Mouse (Mus musculus): ENCODE measurements around the gene Ubtf.
"Not testable (repeated sequence)": the region's sequence is repeated elsewhere in the genome, so short reads cannot be mapped to it uniquely, and the experiment has no call there.

Ubtf gene

DNA sequence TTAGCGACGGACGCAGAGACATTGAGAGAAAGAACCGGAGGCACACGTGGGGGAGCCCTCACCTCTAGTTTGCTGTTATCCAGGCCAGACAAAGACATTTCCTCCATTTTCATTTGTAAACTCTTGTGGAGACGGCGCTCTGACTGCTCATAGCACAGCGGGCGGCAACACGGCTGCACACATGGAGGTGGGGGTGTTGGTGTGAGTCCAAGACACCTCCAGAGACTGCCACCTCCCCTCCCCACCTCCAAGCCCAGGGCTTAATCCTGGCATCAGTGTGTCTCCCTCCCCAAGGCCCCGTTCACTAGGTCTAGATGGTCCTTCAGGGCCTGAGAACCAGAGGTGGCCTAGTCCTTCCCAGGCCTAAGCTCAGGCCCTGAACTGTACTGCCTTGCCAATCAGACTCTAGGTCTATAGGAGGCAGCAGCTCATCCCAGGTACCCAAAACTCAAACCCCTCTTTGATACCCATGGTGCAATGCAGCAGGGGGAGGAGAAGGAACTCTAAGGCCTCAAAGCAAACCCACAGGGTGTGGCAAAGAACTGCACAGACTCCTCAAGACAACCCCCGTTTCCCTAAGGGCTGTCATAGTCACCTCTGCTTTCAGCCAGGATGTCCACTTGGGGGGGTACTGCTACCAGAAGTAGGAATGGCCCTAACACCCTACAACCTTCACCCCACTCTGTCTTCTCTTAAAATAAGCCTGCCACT, 24.5 kb downstream of the Ubtf start:
- no peak for DNase-seq (ENCODE audit: low read depth)

DNA sequence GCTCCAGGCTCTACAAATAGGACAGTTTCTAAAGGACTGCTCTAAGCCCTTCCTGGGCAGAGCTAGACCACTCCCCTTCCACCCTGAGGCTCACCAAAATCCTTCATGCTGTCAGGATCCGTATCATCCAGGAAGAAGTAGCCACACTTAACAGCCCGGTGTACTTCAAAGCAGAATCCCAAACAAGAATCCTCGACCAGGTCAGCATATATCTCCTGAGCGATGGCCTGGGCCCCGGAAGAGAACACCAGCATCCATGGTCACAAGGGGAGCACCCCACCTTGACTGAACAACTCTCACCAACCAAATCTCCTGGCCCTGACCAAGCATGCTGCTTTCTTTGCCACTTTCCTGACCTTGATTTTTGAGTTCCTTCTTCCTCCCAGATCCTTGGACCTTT, 25.1 kb downstream of the Ubtf start:
- DNase-seq (ENCODE audit: low read depth) = no peak

DNA sequence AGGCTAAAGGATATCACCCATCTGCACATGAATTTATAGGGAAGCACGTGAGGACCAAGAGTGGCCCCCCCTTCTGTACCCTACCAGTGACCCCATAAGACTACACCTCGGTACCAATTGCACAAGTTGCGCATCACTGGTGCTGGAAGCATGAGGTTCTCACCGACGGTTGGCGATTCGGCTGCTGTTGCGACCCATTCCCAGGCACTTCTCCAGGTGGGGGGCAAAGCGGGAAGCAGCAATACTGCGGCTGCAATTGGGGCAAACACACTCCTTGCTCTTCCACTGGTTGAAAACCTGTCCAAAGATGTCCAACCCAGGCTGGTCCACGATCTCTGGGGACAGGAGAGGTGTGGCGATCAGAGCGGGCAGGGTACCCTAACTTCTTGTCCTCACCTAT, 25.6 kb downstream of the Ubtf start:
- no peak for DNase-seq (ENCODE audit: low read depth)

DNA sequence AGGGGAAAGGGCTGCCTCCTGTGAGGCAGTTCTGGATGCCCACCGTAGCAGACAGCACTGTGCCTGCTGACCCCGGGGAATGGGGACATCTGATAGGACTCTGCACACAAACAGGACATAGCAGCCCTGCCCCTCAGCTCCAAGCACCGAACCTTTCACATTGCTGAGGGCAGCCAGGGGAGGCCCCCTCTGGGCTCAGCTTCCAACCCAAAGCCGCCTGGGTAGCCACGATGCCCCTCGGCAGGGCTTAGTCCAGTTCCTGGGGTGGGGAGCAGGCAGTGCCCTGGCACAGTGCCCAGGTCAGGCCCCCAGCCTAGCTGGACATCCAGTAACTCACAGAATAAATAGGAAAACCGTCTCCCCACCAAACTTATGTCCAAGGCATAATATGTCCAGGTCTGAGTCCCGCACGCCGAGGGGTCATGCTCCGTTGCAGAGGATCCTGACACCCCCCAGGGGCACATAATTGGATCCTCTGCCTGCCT, 28.4 kb downstream of the Ubtf start:
- DNase-seq (ENCODE audit: low read depth) = no peak

DNA sequence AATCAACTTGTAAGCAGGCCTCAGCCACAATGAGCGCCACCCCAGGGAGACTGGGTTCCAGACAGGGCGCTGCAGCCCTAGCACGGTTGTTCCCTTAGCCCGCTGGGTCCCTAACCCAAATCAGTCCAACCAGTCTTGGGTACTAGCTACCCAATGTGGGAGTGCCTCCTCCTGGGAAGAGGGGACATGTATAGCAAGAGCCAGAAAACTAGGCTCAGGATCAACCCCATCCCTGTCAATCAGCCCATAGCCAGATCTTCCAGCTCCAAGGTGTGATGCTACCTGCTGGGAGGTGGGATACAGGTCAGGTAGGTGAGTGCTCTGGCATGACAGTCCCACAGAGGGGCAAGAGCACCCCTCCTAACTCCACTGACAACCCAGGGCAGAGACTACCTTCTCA, 29.4 kb downstream of the Ubtf start:
- no peak for DNase-seq (ENCODE audit: low read depth)

DNA sequence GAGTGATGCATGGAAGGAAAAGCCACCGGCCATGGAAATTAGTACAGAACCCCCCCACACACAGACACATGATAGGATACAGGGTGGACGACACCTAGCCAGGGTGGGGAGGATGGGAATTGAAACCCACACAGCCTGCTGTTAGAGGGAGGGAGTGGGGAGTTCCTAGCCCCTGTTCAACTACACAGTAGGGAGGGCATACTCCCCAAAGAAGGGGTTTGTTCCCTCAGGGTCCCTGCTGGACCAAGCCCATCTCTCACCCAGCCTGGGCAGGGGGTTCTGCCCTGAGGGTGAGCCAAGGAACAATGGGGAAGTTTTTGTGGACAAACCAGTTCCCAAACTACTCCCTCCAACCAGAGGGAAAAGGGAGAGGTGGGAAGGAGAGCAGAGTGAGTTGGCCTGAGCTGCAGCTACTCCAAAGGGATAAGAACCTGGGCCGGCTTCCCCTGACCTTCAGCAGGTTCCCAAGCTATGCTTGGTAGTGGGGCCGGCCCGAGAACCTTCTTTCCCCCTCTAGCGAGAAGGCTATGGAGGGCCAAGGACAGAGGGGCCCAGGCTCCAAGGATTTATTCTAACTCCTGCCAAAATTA, 29.9 kb downstream of the Ubtf start:
- DNase-seq (ENCODE audit: low read depth) = no peak

DNA sequence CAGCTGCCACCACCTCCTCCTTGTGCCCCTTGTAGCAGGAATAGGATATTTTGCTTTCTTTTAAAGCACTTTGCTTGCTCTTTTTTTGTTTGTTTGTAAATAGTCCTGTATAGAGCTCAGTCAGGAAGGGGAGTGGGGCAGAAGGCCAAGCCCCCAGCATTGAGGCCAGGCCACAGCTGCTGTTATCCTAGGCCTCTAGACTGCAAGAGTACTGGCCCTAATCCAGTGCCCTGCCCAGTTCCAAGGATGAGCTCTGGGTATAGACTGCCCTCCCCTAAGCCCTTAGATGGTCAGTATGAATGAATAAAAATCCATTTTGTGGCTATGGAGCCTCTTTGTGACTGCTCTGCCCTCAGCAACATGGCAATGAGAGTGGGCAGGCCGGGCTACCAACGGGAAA, 30.6 kb downstream of the Ubtf start:
- DNase-seq (ENCODE audit: low read depth) = no peak

DNA sequence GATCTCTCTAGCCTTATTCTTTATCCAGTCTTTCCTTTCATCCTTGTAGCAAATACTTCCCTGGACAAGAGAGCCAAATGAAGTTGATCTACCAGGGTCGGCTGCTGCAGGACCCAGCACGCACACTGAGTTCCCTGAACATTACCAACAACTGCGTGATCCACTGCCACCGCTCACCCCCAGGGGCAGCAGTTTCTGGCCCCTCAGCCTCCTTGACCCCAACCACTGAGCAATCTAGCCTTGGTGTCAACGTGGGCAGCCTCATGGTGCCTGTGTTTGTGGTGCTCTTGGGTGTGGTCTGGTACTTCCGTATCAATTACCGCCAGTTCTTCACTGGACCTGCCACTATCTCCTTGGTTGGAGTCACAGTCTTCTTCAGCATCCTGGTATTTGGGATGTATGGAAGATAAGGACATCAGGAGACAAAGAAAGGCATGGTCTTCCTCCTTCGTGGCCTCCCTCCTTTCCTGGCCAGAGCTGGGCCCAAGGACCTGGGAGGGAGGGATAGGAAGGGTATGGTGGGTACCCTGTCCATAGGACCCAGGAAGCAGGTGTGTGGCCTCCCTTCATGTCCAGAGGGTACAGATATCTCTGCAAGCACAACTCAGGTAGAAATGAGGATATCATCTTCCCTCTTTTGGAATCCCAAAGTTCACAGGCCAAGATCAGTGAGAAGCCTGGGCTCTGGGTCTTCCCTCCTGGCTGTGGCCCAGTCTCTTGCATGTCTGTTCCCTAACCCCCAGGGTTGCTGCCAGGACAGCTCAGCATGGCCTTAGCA, 31.3 kb downstream of the Ubtf start:
- DNase-seq (ENCODE audit: low read depth) = no peak

DNA sequence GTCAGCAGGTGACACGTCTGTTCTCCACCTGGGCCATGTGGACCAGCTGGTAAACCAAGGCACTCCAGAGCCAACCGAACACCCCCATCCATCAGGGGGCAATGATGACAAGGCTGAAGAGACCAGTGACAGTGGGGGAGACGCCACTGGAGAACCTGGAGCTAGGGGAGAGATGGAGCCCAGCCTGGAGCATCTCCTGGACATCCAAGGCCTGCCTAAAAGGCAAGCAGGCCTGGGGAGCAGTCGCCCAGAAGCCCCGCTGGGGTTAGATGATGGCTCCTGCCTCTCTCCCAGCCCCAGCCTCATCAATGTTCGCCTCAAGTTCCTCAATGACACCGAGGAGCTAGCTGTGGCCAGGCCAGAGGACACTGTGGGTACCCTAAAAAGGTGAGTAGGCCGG, 32.1 kb downstream of the Ubtf start:
- no peak for DNase-seq (ENCODE audit: low read depth)

DNA sequence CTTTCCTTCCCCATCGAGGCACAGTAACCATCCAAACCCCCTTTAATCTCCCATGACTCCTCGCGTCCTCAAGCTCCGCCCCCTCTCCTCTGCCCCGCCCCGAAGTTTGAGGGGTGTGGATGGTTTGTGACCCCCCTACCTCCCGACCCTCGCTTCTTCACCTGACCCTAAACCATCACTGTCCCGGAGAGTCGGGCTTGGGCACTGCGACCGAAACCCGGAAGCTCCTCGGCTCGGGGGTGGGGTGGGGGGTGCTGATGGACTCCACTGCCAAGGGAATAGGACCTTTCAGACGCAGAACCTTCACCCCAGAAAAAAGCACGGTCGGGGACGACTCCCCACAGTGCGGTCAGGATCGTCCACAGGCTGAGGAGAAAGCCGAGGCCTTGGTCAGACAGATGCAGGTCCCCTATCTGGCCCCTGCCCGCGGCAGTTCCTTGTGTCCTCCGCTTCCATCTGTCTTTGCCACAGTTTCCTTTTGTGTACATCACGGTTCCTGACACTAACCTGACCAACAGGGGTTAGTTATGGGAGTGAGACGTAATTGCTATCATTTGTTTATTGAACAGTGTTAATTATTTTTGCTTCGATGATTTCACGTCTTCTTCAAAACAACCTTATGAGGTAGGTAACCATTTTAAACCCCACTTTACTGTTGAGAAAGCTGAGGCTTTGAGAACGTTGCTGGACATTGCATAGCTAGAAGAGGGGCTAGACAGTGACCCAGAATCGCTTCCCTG, 34.3 kb downstream of the Ubtf start:
- DNase-seq (ENCODE audit: low read depth) = no peak

DNA sequence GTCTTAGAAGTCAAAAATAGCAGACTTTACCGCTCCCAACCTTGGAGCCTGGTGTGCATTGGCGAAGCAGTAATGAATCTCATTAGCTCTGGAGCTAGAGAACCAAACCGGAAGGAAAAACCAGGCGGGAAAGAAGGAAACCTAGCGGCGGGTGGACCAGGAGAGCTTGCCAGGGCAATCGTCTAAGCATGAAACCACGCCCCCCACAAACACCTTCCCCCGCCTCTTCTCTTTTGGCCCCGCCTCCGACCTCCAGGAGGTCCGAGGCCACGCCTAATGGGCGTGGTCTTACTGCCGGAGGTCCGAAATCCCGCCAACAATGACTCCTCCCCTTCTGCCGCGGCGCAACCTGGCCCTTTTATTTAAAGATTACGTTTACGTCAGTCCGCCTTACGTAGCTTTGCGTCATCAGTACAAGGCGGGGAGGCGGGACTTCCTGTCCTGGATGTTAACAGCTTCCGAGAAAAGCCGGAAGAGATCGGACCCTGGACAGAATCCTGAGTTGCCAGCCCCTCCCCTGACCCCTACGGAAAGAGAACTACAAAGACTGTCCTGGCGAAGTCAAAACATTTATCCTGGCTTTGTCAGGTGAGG, 34.9 kb downstream of the Ubtf start, which contains the start of gene Tmub2:
Gene Tmub2, plus strand, starts transcription at position 431 of the 594 bp plus-strand sequence.
- DNase-seq (ENCODE audit: low read depth) = peak; percentile 98

DNA sequence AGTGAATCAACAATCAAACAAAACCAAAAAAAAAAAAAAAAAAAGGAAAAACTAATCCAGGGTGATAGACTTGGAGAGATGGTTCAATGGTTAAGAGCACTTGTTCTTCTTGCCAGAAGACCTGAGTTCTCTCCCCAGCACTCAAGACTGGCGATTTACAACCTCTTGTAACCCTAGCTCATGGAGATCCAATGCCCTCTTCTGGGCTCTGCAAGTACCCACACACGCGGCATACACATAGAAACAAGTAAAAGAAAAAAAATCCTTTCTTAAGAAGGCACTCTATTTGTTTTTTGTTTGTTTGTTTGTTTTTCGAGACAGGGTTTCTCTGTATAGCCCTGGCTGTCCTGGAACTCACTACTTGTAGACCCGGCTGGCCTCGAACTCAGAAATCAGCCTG, 35.6 kb downstream of the Ubtf start:
- no peak for DNase-seq (ENCODE audit: low read depth)

DNA sequence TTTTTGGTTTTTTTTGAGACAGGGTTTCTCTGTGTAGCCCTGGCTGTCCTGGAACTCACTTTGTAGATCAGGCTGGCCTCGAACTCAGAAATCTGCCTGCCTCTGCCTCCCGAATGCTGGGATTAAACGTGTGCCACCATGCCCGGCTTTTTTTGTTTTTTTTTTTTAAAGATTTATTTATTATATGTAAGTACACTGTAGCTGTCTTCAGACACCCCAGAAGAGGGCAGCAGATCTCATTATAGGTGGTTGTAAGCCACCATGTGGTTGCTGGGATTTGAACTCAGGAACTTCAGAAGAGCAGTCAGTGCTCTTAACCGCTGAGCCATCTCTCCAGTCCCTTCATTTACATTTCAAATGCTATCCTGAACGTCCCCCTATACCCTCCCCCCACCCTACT, 39.3 kb downstream of the Ubtf start:
- DNase-seq (ENCODE audit: low read depth) = not testable (repeated sequence)

DNA sequence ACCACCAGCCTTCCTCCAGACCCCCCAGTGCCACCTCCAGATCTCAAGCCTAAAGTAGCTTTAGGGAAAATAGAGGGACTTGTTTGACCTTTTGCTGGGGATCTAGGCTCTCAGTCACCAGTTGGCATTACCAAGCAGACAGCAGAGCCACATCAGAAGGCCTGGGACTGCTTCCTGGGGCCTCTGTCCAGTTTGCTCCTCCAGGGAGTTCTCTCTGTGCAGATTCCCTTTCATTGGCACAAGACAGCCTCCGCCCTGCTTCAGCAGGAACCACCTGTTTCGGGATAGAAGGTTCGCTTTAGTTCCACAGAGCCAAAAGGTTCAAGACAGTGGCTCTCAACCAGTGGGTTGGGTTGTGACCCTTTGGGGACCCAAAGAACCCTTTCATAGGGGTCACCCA, 39.9 kb downstream of the Ubtf start:
- DNase-seq (ENCODE audit: low read depth) = no peak

DNA sequence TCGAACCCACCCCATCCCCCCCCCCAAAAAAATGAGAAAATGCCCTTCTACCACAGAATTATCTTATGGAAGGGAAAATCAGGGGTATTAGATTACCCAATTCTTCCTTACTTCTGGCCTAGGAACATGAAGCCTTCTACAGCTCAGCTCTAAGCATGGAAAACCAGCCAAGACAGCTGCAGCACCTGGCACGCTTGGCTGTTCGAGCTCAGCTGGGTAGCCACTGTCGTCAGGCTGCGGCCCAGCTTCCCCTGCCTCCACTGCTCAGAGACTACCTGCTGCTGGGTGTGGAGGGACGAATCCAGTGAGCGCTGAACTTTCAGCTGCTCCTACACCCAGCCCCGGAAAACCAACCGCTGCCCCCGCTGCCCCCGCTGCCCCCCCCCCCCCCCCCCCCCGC, 41.8 kb downstream of the Ubtf start:
- no peak for DNase-seq (ENCODE audit: low read depth)

DNA sequence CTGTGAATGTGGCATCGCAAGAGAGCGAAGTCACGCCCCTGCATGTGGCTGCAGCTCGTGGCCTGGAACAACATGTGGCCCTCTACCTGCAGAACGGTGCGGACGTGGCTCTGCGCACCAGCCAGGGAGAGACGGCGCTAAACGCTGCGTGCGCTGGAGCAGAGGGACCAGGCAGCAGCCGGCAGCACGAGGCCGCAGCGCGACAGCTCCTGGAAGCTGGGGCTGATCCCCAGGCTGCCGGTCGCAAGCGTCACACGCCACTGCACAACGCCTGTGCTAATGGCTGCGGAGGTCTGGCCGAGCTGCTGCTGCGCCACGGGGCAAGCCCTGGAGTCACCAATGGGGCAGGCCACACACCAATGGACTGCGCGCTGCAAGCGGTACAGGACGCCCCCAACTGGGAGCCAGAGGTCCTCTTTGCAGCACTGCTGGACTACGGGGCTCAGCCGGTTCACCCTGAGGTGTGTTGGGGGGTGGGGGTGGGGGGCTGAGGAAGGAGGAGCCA, 43.1 kb downstream of the Ubtf start:
- DNase-seq (ENCODE audit: low read depth) = no peak

DNA sequence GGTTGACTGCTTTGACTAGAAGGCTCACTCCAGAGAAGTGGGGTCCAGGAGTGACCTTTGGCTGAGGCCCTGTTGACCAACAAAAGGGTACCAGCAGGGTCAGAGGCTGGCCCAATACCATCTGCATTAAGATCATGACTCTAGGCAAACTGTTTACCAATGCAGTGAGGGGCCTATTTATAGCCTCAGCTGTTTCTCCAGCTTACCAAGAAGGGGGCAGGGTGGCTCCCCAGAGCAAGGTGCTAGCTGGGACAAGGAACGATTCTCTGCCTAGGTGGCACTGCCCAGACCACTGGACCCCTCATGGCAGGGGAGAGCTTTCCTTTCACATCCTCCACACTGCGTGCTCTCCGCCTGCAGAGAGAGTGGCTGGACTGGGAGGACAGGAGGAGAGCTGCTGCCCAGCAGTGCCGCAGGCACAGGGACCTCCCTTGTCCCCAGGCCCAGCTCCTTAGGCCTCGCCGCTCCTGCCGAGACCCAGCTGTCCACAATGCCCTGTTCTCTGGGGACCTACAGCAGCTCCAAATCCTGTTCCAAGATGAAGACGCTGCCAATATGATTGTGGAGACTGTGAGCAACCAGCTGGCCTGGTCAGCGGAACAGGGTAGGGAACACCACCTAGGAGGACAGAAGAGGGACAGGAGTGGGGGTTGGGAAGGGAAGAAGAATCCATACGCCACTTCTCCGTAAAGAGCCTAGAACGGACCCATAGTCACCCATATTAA, 50.9 kb downstream of the Ubtf start, which contains the start of gene Asb16:
Gene Asb16, plus strand, starts transcription at position 224 of the 725 bp plus-strand sequence.
- no peak for DNase-seq (ENCODE audit: low read depth)

DNA sequence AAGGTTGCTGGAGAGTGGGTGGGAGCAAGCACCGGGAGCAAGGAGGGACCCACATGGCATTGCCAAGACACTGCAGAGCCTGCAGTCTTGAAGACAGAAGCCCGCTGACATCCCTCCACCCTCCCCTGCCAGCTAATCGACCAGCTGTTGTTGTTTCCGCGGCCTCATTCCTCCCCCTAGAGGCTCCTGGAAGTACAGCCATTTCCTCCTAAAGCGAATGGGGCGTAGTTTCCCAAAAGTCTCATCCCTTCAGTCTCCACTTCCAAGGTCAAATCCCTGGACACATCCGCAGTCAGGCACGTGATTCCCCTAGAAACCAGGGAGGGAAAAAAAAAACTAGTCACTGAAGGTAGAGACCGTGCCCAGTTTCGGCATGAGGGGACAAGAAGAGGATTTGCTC, 52.1 kb downstream of the Ubtf start:
- DNase-seq (ENCODE audit: low read depth) = peak; percentile 45

DNA sequence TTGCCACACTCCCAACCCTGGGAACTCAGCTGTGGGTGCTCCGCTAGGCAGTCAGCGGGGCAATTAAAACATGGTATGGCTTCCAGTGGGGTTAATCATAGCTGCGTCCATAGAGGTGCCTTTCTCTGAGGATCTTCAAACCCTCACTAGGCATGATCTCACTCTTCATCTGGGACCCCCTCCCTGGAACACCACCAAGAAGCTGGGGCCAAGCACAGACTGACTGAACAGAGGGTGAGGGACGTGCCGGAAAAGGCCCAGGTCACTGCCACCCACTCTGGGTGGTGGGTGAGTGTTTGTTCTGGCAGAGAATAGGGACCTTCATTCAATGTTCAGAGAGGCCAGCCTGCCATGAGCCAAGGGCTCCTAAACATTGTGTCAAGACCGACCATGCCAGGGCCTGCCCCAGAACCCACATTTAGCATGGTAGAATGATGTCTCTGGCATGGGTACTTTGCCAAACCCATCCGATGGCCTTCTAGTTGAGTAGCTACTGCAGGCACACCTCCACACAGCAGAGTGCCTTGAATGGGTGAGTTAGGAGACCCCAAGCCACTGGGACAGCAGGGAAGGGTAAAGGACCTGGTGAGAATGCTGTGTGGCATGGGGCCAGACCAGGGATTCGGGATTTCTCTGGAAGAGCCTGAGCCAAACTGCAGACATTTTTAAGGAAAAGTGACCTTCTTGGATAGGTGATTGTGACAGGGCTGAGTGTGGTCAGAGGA, 52.7 kb downstream of the Ubtf start:
- no peak for DNase-seq (ENCODE audit: low read depth)

DNA sequence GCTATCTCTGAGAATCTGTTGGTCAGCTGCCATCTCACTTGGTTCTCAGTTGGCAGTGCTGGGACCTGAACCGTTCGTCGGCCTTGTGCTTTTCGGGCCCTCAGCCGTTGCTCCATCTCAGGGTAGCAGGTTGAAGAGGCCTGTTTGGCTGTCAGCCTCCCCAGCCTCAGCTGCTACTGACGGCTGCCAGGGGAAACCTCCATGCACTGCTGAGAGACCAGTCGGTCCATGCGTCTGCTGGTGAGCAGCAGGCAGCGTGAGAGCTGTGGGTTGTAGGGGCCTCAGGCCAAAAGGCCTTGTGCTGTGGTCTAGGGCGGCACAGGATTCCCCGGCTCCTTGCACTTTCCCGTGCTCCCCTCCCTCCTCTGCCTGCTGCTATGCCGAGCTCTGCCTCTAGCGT, 53.7 kb downstream of the Ubtf start:
- DNase-seq (ENCODE audit: low read depth) = no peak
